Mouse (Mus musculus) MEL (cell line): ENCODE measurements around the gene Angptl7. TPM values are rescaled to one million over a fixed set of nuclear protein-coding genes. Genes with fewer than 3 reads are reported as not detected.

Experiments used
- DNase-seq: peaks from one replicate; pipeline ENCODE4 v3.0.0; 2011; ENCODE audit warnings: low read depth, low spot score
- H3K27ac ChIP-seq: 2 replicates; pipeline ENCODE4 v1.5.1; 2012; ENCODE audit warnings: low read depth, mild to moderate bottlenecking, control low read depth, low read length, moderate library complexity; ENCODE audit not compliant: control insufficient read depth
- H3K27me3 ChIP-seq, 2 experiments: fragments of 150-350 bp in 1 of 2; sonication (generic) in 1 of 2; 2 replicates each; pipeline ENCODE4 v1.6.1; 2012; ENCODE audit warnings: low read length in 2 of 2, mild to moderate bottlenecking in 2 of 2, improper control_type of control experiment in 1 of 2, moderate library complexity in 1 of 2; ENCODE audit not compliant: insufficient read depth in 2 of 2, control insufficient read depth in 1 of 2
- H3K36me3 ChIP-seq, 2 experiments: 2 replicates each; pipeline ENCODE4 v1.6.1; 2012 to 2014; ENCODE audit warnings: low read length in 2 of 2, improper control_type of control experiment in 1 of 2, inconsistent platforms in 1 of 2, mild to moderate bottlenecking in 1 of 2; ENCODE audit not compliant: insufficient read depth in 2 of 2, control insufficient read depth in 1 of 2
- H3K4me1 ChIP-seq, 2 experiments: fragments of 150-350 bp in 1 of 2; sonication (generic) in 1 of 2; 2 replicates each; pipeline ENCODE4 v1.6.1; 2012; ENCODE audit warnings: low read length in 2 of 2, improper control_type of control experiment in 1 of 2, mild to moderate bottlenecking in 1 of 2; ENCODE audit not compliant: insufficient read depth in 2 of 2, control insufficient read depth in 1 of 2
- H3K4me3 ChIP-seq, 2 experiments: fragments of 150-350 bp in 1 of 2; sonication (generic) in 1 of 2; 2 replicates each; pipeline ENCODE4 v1.5.1; 2012; ENCODE audit warnings: low read depth in 2 of 2, low read length in 2 of 2, mild to moderate bottlenecking in 2 of 2, moderate library complexity in 2 of 2, control low read depth in 1 of 2, improper control_type of control experiment in 1 of 2; ENCODE audit not compliant: control insufficient read depth in 1 of 2, insufficient read depth in 1 of 2
- H3K79me2 ChIP-seq: 2 replicates; pipeline ENCODE4 v1.6.1; 2012; ENCODE audit warnings: mild to moderate bottlenecking, low read length, moderate library complexity; ENCODE audit not compliant: control insufficient read depth, poor library complexity, insufficient read depth
- H3K9ac ChIP-seq: 2 replicates; pipeline ENCODE4 v1.6.1; 2012; ENCODE audit warnings: low read depth, mild to moderate bottlenecking, control low read depth, low read length, moderate library complexity; ENCODE audit not compliant: control insufficient read depth, poor library complexity, severe bottlenecking
- H3K9me3 ChIP-seq: fragments of 150-350 bp; sonication (generic); replicated peaks from 2 replicates; pipeline ENCODE4 v1.6.1; 2012; ENCODE audit warnings: mild to moderate bottlenecking, low read length, improper control_type of control experiment, moderate library complexity; ENCODE audit not compliant: insufficient read depth
- BHLHE40 ChIP-seq: IDR thresholded peaks from 2 replicates; pipeline ENCODE4 v1.6.1; 2012; ENCODE audit warnings: low read depth, mild to moderate bottlenecking, inconsistent platforms, low read length, improper control_type of control experiment, borderline replicate concordance
- CHD1 ChIP-seq: IDR thresholded peaks from 2 replicates; pipeline ENCODE4 v1.6.1; 2012; ENCODE audit warnings: low read depth, mild to moderate bottlenecking, inconsistent platforms, low read length, improper control_type of control experiment
- CHD2 ChIP-seq: IDR thresholded peaks from 2 replicates; pipeline ENCODE4 v1.6.1; 2011; ENCODE audit warnings: low read length, improper control_type of control experiment
- ELF1 ChIP-seq: IDR thresholded peaks from 2 replicates; pipeline ENCODE4 v1.6.1; 2014; ENCODE audit warnings: low read depth, mild to moderate bottlenecking, inconsistent platforms, low read length, improper control_type of control experiment, moderate library complexity
- EP300 ChIP-seq, 2 experiments: IDR thresholded peaks; 2 replicates each; pipeline ENCODE4 v1.6.1; 2011; ENCODE audit warnings: improper control_type of control experiment in 2 of 2, low read length in 2 of 2, low read depth in 1 of 2, mild to moderate bottlenecking in 1 of 2
- ETS1 ChIP-seq: IDR thresholded peaks from 2 replicates; pipeline ENCODE4 v1.6.1; 2012; ENCODE audit warnings: low read depth, mild to moderate bottlenecking, inconsistent platforms, low read length, improper control_type of control experiment, moderate library complexity
- GABPA ChIP-seq: IDR thresholded peaks from 2 replicates; pipeline ENCODE4 v1.6.1; 2012; ENCODE audit warnings: low read depth, mild to moderate bottlenecking, inconsistent platforms, low read length, improper control_type of control experiment, moderate library complexity
- GATA1 ChIP-seq: IDR thresholded peaks from 2 replicates; pipeline ENCODE4 v1.6.1; 2011; ENCODE audit warnings: low read depth, low read length, improper control_type of control experiment
- HCFC1 ChIP-seq: IDR thresholded peaks from 2 replicates; pipeline ENCODE4 v1.6.1; 2012; ENCODE audit warnings: low read depth, mild to moderate bottlenecking, inconsistent platforms, low read length, improper control_type of control experiment, moderate library complexity
- KAT2A ChIP-seq: conservative IDR thresholded peaks from 2 replicates; pipeline ENCODE4 v1.6.1; 2012; ENCODE audit warnings: low read depth, low read length, improper control_type of control experiment, inconsistent platforms
- MAFK ChIP-seq: IDR thresholded peaks from 2 replicates; pipeline ENCODE4 v1.6.1; 2011; ENCODE audit warnings: low read depth, mild to moderate bottlenecking, low read length, improper control_type of control experiment, borderline replicate concordance
- MYC ChIP-seq: IDR thresholded peaks from 2 replicates; pipeline ENCODE4 v1.6.1; 2011; ENCODE audit warnings: low read depth, mild to moderate bottlenecking, low read length, improper control_type of control experiment, moderate library complexity
- NELFE ChIP-seq: IDR thresholded peaks from 2 replicates; pipeline ENCODE4 v1.6.1; 2011; ENCODE audit warnings: low read depth, low read length, improper control_type of control experiment
- NRF1 ChIP-seq: IDR thresholded peaks from 2 replicates; pipeline ENCODE4 v1.6.1; 2014; ENCODE audit warnings: low read depth, mild to moderate bottlenecking, inconsistent platforms, low read length, improper control_type of control experiment, moderate library complexity; ENCODE audit not compliant: poor library complexity, insufficient read depth, severe bottlenecking
- POLR2A ChIP-seq, 2 experiments: IDR thresholded peaks; 2 replicates each; pipeline ENCODE4 v1.6.1; 2011 to 2012; ENCODE audit warnings: low read length in 2 of 2, mild to moderate bottlenecking in 2 of 2, control low read depth in 1 of 2, improper control_type of control experiment in 1 of 2, low read depth in 1 of 2, moderate library complexity in 1 of 2; ENCODE audit not compliant: control insufficient read depth in 1 of 2, insufficient read depth in 1 of 2, poor library complexity in 1 of 2
- RAD21 ChIP-seq: IDR thresholded peaks from 2 replicates; pipeline ENCODE4 v1.6.1; 2011; ENCODE audit warnings: mild to moderate bottlenecking, low read depth, low read length, improper control_type of control experiment
- RCOR1 ChIP-seq: IDR thresholded peaks from 2 replicates; pipeline ENCODE4 v1.6.1; 2012; ENCODE audit warnings: low read depth, mild to moderate bottlenecking, inconsistent platforms, low read length, improper control_type of control experiment
- SIN3A ChIP-seq: IDR thresholded peaks from 2 replicates; pipeline ENCODE4 v1.6.1; 2012; ENCODE audit warnings: low read length, improper control_type of control experiment, inconsistent platforms
- TCF12 ChIP-seq: IDR thresholded peaks from 2 replicates; pipeline ENCODE4 v1.6.1; 2014; ENCODE audit warnings: low read depth, mild to moderate bottlenecking, inconsistent platforms, low read length, improper control_type of control experiment, moderate library complexity
- ZC3H11A ChIP-seq: IDR thresholded peaks from 2 replicates; pipeline ENCODE4 v1.6.1; 2012; ENCODE audit warnings: low read depth, mild to moderate bottlenecking, inconsistent platforms, low read length, improper control_type of control experiment
- ZMIZ1 ChIP-seq: IDR thresholded peaks from 2 replicates; pipeline ENCODE4 v1.6.1; 2012; ENCODE audit warnings: low read depth, mild to moderate bottlenecking, inconsistent platforms, low read length, improper control_type of control experiment, moderate library complexity
- polyA plus RNA-seq, 2 experiments: library from polyadenylated mRNA; stranded (reverse) in 1 of 2; unstranded in 1 of 2; fragments of >175 nt in 1 of 2; fragments of >200 nt in 1 of 2; gene quantifications; 2 replicates each; pipeline versions ENCODE4 v1.2.1 to v1.2.4; 2012; ENCODE audit warnings: low replicate concordance in 2 of 2, low read depth in 1 of 2; ENCODE audit not compliant: insufficient read length in 2 of 2, insufficient read depth in 1 of 2, missing spikeins in 1 of 2
- total RNA-seq: library from RNA; depleted of rRNA; stranded (reverse); fragments of 300-350 nt; gene quantifications from 2 replicates; pipeline ENCODE4 v1.2.3, GENCODE M21; 2012

The Angptl7 gene
- total and polyA plus RNA-seq, 3 experiments, result not detected

- no peak overlapping the region for H3K27ac ChIP-seq
- no peak for DNase-seq
- peaks cover 0 to 3% of the 10 kb centered on the region in 2 experiments; a peak in 1 of 4 replicates for H3K36me3 ChIP-seq
- H3K4me1 ChIP-seq, result no peaks in the 10 kb centered on the region
- no peaks in the 10 kb centered on the region for H3K9me3 ChIP-seq
- no peaks in the 10 kb centered on the region for H3K27me3 ChIP-seq
- no peak overlapping the region for H3K9ac ChIP-seq
- H3K4me3 ChIP-seq, result no peak overlapping the region
- TF ChIP-seq GATA1, result no peak
- TF ChIP-seq SIN3A, result no peak
- TF ChIP-seq BHLHE40, result no peak
- TF ChIP-seq NRF1, result no peak
- no peak for TF ChIP-seq GABPA
- no peak for TF ChIP-seq CHD1
- no peak for TF ChIP-seq ETS1
- TF ChIP-seq RCOR1, result no peak
- no peak for TF ChIP-seq MAFK
- no peak for TF ChIP-seq ELF1
- TF ChIP-seq EP300 (IDR thresholded peaks at IDR 0.05; ENCODE audit: low read depth in 1 of 2, low read length in 2 of 2), result no peak
- no peak for TF ChIP-seq CHD2
- no peak for TF ChIP-seq TCF12
- TF ChIP-seq NELFE, result no peak
- no peak for TF ChIP-seq KAT2A
- no peaks in the 10 kb centered on the region for H3K79me2 ChIP-seq
Observed at GRCm38 (mm10) chr4:148507585-148507984, 7.3 kb upstream of the Angptl7 start.

DNA sequence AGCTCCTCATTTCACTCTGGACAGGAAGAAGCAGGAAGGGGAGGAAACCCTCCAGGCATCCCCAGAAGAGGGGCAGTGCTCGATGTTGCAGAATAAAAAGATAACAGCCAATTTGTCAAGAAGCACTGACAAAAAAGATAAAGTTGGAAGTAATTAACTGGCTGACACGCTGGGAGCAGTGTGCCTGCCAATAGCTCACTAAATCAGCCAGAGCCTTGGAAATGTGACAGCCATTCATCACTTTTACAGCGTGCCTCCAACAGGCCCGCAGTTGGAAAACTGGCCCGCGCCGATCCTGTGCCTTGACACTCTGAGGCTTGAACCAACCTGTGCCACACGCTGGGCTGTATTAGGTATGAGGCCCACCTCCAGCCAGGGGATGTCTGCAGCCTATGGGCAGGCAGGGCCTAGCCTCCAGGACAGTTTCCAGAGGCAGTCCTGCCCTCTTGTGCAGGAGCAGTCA lies 4.3 kb upstream of the Angptl7 start:
- TF ChIP-seq NELFE (no peak), RCOR1 (no peak), HCFC1 (no peak), ZC3H11A (no peak), POLR2A (IDR thresholded peaks at IDR 0.05; ENCODE audit: control insufficient read depth in 1 of 2, insufficient read depth in 1 of 2, low read depth in 1 of 2, low read length in 2 of 2, poor library complexity in 1 of 2) (no peak), ZMIZ1 (no peak), MYC (no peak), CHD1 (no peak), EP300 (IDR thresholded peaks at IDR 0.05; ENCODE audit: low read depth in 1 of 2, low read length in 2 of 2) (no peak), RAD21 (no peak)
- H3K4me3 ChIP-seq, result no peak overlapping the region
- no peaks in the 10 kb centered on the region for H3K79me2 ChIP-seq
- H3K4me1 ChIP-seq, result no peaks in the 10 kb centered on the region
- peak; percentile 16 for DNase-seq
- no peak overlapping the region for H3K27ac ChIP-seq
- peaks cover 0 to 4% of the 10 kb centered on the region in 2 experiments; a peak in 1 of 4 replicates for H3K36me3 ChIP-seq
- no peak overlapping the region for H3K9ac ChIP-seq
- no peaks in the 10 kb centered on the region for H3K9me3 ChIP-seq
- H3K27me3 ChIP-seq, result no peaks in the 10 kb centered on the region
